Mouse (Mus musculus): ENCODE measurements around the gene Agap2.

Gene Agap2

DNA sequence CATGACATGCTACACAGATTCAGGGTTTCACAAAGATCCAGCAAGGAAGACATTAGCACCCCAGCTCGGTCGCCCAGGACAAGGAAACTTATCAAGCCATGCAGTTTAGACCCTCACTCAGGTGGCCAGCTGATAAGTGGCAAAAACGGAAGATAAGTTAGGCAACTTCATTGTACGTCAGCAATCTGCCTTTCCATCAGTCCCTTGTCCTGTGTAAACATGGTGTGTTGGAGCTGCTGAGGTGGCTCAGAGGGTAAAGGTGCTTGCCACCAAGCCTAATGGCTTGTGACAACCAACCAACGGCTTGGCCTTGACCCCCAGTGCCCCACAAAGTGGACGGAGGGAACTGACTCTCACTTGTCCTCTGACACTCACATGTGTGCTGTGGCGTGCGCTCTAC lies 25.3 kb downstream of the Agap2 start:
- no peak for DNase-seq (ENCODE audit: low read depth, low spot score)

DNA sequence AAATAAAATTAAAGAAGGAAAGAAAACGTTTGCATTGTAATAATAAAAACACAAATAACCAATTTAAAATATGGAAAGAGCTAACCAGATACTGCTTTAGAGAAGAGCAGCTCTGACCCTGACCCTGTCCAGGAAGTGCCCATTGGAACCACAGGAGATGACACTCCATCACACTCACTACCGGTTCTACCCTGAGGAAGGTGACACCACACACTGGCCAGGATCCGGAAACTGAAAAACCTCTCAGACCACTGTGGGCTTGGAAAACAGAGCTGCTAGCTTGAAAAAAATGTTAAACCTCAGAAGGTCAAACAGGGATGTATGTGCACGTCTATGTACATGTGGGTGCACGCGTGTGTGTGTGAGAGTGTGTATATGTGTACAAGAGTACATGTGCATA lies 26.1 kb downstream of the Agap2 start:
- DNase-seq (ENCODE audit: low read depth, low spot score), result no peak

DNA sequence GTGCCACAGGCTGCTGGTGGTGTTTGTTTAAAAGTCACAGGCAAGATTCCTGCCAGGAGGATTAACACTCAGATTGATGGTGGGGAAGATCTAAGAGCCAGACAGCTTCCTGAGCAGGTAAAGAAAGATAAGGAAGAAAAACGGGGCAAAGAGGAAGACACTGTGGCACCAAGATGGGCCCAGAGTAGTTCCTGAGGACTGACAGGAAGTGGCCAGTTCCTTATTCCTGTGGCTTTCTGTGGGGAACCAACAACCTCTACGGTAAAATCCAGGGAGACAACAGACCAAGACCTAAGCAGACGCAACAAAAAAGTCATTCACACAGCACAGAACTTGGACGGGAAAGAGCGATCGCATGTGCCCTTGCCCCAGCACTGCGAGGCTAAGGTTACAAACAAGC lies 28.5 kb downstream of the Agap2 start:
- DNase-seq (ENCODE audit: low read depth, low spot score), result no peak

DNA sequence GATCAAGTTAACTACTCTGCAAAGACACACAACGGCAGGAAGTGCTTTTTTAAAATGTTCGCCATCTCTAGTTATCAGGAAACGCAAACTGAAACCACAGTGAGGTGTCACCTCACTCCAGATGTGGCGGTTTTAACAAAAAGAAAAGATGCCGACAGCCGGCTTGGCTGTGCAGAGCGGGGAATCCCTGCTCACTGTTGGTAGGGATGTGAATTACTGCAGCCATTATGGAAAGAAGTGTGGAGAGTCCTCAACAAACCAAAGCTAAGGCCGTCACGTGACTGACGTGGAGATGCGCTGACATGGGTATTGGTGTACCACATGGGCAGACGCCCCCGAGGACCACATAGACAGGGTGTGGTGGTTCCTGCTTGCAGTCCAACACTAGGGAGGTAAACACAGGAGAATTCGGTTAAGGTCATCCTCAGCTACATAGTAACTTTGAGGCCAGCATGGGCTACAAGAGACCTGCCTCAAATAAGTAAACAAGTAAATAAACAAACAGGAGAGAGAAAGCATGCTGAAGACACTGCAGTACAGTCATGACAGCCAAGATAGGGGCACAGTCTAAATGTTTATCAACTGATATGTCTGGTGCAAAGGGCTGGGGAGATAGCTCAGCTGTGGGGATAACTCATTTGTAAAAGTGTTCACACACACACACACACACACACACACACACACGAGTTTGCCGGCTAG lies 32.6 kb downstream of the Agap2 start:
- DNase-seq (ENCODE audit: low read depth, low spot score), result no peak

DNA sequence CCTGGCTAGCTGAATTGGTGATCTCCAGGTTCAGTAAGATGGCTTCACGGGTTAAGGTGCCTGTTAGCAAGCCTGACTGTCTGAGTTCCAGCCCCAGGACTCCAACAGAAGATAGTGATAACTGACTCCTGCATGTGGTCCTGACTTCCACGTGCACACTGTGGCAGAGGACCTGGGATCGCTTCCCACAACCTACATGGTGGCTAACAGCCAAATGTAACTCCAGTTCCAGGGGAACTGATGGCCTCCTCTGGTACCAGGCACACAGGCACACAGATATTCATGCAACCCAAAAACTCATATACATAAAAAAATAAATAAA lies 33.1 kb downstream of the Agap2 start:
- DNase-seq (ENCODE audit: low read depth, low spot score), result no peak

DNA sequence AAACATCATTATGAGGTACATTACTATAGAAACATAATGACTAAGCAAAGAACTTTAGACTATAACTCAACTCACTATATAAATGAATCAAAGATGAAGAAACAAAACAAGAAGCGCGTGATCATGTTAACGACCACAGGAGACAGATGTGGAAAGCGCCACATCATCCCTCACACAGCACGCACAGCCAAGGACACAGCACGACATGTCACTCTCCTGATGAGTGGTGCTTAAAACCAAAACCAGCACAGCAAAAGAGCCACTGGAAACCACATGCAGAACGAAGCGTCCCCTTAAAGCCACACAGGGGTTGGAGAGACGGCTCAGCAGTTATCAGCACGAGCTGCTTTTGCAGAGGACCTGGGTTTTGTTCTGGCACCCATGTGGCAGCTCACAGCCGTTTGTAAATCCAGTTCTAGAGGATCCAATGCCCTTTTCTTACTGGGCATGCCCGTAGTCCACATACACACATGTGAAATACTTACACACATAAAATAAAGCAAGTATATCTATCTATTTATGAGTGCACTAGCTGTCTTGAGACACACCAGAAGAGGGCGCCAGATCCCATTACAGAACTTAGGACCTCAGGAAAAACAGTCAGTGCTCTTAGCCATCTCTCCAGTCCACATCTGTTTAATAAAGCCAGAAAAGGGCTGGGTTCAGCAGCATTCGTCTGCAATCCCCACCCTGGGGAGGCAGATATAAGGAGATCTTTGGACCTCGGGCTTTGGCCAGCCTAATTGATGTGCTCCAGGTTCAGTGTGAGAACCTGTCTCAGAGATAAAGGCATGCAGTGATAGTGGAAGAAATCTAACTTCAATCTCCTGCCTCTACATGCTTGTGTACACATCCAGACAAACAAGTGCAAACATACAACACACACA lies 36.2 kb downstream of the Agap2 start:
- peak; percentile 27 for DNase-seq (ENCODE audit: low read depth, low spot score)

DNA sequence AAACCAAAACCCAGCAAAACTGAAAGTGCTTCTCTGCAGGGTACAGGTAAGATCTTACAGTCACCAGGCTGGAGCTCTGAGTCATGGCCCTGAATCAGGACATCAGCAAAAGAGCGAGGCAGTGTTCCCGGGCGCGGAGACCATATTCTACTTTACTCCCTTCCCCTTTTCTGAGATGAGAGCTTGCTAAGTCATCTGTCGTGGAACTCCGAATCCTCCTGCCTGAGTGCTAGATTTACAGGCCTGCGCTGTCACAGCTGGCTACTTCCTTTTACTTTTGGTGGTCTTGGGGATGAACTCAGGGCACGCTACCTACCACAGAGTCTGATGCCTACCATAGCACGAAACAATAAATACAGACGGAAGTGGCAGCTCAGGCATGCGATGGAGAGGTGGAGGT lies 39.3 kb downstream of the Agap2 start:
- DNase-seq (ENCODE audit: low read depth, low spot score), result no peak

DNA sequence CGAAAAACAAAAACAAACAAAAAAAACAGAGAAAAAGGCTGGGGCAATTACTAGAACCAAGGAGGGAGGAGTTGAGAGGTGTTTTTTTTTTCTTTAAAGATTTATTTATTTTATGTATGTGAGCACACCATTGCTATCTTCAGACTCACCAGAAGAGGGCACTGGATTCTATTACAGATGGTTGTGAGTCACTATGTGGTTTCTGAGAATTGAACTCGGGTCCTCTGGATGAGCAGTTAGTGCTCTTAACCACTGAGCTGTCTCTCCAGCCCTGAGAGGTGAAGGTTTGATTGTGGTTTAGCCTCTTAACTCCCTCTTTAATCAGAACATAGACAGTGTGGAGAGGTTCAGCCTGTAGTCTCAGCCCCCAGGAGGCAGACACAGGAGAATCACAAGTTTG lies 40.0 kb downstream of the Agap2 start:
- peak; percentile 75 for DNase-seq (ENCODE audit: low read depth, low spot score)

DNA sequence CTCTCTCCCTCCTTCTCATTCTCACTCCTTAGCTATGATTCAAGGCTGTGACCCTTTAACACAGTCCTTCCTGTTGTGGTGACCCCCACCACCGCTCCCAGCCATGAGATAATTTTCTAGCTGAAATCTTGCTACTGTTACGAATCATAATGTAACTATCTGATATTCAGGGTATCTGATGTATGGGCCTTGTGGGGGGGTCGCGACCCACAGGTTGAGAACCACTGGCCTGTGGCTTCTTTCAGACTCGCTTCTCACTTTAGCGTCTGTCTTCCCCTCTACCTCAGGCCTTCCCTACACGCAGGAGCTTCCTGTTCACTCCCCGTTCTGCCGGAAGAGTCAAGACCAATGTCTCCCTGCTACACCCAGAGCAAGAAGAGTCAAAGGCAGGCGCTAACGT lies 43.4 kb downstream of the Agap2 start:
- no peak for DNase-seq (ENCODE audit: low read depth, low spot score)

DNA sequence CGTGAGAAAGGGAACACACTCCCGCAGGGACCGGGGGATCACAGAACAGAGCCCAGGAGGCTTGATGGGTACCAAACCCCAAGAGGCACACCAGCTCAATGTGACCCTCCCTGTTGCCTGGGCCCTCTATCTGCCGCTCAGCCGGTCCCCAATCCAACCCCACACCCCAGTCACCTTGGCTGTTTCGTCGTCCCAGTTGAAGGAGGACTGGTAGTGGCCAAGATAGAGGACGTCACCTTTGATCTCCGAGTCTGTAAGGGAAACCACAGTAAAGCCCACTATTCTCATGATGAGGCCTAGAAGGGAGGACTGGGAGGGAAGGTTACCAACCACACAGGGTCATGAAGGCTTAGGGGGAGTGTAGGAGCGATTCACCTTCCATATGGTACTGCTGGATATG lies 44.1 kb downstream of the Agap2 start:
- DNase-seq (ENCODE audit: low read depth, low spot score), result no peak

DNA sequence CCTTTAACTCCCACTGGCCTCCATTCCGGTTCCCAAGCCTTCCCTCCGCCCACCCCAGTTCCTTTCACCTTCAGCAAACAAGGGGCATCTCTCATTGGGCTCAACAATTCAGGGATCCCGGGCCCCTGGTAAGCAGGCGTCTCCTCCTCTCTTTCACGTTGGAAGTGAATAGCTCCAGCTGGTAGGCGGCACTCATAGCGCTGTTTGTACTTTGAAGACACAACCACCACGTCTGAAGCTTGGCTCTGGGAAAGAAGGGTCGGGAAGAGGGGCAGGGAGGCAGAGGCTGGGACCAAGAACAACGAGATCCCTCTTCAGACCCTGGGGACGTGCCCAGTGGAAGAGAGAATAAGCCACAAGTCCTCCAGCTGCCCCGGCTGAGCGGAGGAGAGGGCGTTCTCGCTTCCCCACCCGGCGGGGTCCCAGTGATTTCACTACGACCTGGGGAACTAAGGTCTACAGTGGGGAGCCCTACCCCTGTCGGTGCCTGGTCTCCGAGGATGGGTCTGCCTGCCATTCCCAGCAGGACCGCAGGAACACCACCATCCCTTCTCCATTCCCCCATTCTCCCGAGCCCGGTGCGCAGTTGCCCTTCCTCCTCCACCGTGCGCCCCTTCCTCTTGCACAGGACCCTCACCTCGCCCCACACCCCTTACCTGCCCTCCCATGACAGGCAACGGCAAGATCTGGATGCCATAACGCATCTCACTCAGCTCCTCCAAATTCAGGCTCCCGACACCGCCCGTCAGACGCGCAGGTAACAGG lies 45.4 kb downstream of the Agap2 start:
- no peak for DNase-seq (ENCODE audit: low read depth, low spot score)

DNA sequence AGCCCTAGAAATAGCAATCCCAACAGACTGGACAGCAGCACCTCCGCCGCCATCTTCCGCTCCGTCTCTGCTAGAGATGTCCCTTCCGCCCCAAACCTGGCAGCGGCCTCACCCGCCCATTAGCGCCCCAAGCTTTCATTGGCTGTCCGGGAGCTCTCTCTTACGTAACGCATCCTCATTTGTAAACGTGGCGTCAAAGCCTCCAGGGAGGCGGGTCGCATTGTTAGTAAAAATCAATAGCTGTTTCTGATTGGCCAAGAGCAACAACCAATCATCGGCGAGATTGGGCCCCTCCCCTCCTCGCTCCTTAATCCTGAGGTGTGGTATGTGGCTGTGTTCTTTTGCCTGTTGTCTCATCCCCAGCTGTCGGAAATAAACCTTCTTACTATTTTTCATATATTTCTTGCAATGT lies 46.0 kb downstream of the Agap2 start, which contains the start of gene Os9:
Gene Os9 (minus strand): TSS at position 66 of the 412 bp plus-strand sequence.
- DNase-seq (ENCODE audit: low read depth, low spot score), result peak; percentile 99

DNA sequence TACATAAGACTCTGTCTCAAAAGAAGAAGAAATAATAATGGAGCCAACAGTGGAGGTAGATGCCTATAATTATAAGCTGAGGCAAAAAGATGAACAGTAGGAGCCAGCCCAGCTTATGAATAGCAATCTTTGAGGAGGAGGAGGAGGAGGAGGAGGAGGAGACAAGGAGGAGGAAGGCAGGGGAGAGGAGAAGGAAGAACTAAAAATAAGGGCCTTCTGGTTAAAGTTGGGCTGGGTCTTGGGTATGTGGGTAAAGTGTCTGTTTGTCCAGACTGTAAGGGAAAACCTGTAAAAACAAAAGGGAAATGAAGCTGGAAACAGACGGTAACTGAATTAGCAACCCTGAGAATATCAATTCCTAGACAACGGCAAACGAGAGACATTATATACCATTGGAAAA lies 46.9 kb downstream of the Agap2 start:
- DNase-seq (ENCODE audit: low read depth, low spot score), result no peak

DNA sequence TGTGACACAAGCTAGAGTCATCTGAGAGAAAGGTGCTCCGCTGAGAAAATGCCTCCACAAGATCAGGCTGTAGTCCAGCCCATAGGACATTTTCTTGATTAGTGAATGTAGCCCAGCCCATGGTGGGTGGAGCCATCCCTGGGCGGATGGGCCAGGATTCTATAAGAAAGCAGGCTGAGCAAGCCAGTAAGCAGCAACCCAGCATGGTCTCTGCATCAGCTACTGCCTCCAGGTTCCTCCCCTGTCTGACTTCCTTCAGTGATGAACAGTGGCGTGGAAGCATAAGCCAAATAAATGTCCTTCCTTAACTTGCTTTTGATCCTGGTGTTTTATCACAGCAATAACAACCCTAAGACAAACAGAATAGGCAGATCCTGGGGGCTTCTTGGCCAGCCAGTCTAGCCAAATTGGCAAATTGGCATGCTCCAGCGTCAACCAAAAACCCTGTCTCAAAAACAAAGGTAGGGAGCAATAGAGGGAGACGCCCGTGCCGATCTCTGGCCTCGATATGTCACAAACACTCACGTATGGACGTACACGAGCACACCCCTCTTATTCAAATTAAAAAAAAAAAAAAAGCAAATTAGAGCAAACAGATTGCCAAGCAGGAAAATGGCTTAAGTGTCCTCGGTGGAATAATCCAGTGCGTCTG lies 47.8 kb downstream of the Agap2 start:
- peak; percentile 70 for DNase-seq (ENCODE audit: low read depth, low spot score)

DNA sequence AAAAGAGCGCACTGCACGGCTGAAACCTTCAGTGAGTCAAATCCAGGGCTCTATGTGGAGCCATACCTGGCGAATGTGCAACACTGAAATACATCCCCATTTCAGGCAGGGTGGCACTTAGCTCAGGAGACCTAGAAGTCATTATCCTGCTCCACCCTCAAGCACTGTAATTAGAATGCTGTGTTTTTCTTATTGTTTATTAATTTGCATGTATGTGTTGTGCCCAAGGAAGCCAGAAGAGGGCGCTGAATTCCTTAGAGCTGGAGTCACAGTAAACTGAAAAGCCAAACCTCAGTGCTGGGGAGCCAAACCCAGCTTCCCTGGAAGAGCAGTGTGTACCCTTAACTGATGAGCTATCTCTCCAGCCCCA lies 48.3 kb downstream of the Agap2 start:
- peak; percentile 83 for DNase-seq (ENCODE audit: low read depth, low spot score)

DNA sequence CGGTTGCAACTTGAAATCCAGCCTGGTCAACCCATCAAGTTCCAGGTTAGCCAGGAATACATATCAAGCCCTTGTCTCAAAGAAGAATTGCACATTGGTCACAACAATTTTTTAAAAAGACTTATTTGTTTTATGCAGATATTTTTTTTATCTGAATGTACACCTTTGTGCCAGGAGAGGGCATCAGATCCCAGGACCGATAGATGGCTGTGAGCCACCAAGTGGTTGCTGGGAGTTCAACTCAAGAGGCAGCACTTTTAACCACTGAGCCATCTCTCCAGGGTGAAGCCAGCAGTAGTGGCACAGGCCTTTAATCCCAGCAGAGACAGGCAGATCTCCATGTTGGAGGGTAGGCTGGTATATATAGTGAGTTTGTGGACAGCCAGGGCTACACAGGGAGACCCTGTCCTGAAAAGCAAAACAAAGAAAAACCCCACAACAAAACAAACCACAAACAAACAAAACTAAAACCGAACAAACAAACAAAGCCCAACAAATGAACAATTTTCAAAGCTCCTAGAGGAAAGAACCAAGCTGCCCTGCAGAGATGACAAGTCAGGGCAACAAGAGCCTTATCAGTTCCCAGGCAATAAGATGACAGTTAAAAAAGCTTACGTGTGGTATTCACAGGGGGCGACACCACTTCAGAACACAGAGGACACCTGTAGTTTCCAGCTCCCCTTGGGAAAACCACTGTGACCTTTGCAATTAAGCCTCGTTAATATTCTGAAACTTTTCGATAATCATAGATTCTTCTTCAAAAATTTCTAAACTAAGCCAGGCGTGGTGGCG lies 50.3 kb downstream of the Agap2 start:
- DNase-seq (ENCODE audit: low read depth, low spot score), result peak; percentile 83

DNA sequence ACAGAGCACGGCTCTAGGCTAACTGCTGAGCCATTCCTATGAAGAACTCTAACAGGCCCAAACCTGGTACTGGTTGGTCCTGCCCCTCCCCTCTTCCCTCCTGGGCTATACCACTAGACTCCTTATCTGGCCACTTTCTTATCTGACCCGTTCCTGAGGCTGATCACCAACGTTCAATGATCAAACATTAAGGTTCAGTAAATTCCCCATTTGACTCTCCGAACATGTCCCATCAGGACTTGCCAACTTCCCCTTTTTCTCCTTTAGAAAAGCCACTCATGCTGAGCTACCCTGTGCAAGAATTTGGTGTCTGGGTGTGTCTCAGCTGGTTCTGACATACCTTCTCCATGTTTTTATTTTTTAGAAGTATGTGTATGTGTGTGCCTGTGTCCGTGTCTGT lies 51.5 kb downstream of the Agap2 start:
- DNase-seq (ENCODE audit: low read depth, low spot score), result no peak

DNA sequence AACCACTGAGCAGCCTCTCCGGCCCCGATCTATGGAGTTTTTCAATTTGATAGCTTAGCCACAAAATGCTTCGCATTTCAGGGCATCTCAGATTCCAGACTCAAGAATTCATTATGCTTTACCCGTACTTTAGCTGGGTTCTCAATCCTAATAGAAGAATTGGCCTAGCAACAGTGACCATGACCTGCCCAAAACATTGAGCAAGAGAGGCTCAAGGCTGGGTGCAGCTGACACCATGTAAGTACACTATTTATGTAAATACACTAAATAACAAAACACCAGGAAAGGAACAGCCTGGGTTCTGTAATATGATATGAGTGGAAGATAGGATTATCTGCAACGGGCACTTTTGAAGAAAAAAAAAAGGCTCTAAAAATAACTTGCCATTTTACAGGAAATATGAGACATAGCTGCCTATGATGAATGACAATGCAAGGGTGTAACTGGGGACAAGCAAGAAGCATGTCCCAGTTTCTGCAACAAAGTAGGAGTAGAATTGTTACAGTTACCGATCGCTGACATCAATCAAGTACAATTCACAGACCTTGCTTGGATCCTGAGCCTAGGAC lies 52.7 kb downstream of the Agap2 start:
- DNase-seq (ENCODE audit: low read depth, low spot score), result peak; percentile 48

DNA sequence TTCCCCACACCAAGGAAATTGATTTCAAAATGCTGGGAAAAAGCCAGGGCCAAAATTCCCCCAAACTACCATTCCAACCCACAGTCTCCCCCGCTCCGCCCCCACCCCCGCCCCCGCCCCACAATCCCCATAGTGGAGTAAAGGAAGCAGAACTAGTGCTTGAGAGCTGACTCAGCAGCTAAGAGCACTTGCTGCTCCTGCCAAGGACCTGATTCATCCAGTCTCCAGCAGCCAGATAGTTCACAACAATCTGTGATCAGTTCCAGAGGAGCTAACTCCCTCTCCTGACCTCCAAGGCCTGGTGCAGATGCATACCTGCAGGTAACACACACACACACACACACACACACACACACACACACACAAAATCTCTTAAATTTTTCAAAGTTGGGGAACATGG lies 54.3 kb downstream of the Agap2 start:
- peak; percentile 80 for DNase-seq (ENCODE audit: low read depth, low spot score)

DNA sequence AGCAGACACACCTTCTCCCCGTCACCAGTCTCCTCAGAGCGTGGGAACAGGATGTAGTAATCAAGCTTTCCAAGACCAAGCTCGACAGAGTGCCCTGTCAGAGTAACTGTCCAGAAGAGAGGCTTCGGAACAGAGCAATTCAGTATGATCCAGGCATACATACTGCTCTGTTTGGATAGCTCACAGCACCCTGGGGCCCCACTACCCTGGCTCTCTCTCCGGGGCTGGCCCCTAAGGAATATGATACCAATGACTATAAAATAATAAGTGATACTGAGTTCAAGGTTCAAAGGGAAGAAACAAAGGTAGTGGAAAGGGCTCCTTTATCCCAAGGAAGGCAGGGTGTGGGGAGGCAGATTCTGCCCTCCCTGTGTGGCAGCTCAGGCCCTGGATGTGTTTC lies 57.4 kb downstream of the Agap2 start:
- no peak for DNase-seq (ENCODE audit: low read depth, low spot score)

Measured in 3T3-L1 (cell line).